Mouse (Mus musculus) testis, adult 2 months (tissue): ENCODE data around the gene Anapc13. TPM values are rescaled to one million over a fixed set of nuclear protein-coding genes. Genes with fewer than 3 reads are reported as not detected.

Source experiments
- H3K27ac ChIP-seq: fragments of 200-500 bp; 2 replicates; pipeline ENCODE4 v1.5.1; 2012; ENCODE audit warnings: low read depth, low read length; ENCODE audit not compliant: control insufficient read depth, insufficient read depth
- H3K27me3 ChIP-seq: fragments of 200-500 bp; 2 replicates; pipeline ENCODE4 v1.6.1; 2012; ENCODE audit warnings: mild to moderate bottlenecking, low read length, moderate library complexity; ENCODE audit not compliant: control insufficient read depth, insufficient read depth
- H3K36me3 ChIP-seq: fragments of 200-500 bp; 2 replicates; pipeline ENCODE4 v1.6.1; 2012; ENCODE audit warnings: mild to moderate bottlenecking, low read length; ENCODE audit not compliant: control insufficient read depth, insufficient read depth
- H3K4me1 ChIP-seq: fragments of 200-500 bp; 2 replicates; pipeline ENCODE4 v1.6.1; 2012; ENCODE audit warnings: low read length; ENCODE audit not compliant: control insufficient read depth, insufficient read depth
- H3K4me3 ChIP-seq: fragments of 200-500 bp; 2 replicates; pipeline ENCODE4 v1.5.1; 2012; ENCODE audit warnings: low read depth, mild to moderate bottlenecking, low read length, moderate library complexity, mixed read lengths; ENCODE audit not compliant: control insufficient read depth
- CTCF ChIP-seq: fragments of 200-500 bp; IDR thresholded peaks from 2 replicates; pipeline ENCODE4 v1.5.1; 2012; ENCODE audit warnings: low read depth, mild to moderate bottlenecking, inconsistent platforms, low read length, moderate library complexity; ENCODE audit not compliant: control insufficient read depth, insufficient read depth, insufficient replicate concordance
- POLR2A ChIP-seq: fragments of 200-500 bp; IDR thresholded peaks from 2 replicates; pipeline ENCODE4 v1.6.1; 2012; ENCODE audit warnings: low read depth, mild to moderate bottlenecking, inconsistent platforms, low read length, moderate library complexity; ENCODE audit not compliant: control insufficient read depth
- polyA plus RNA-seq: library from polyadenylated mRNA; depleted of rRNA; stranded (reverse); fragments of >200 nt; gene quantifications from 2 replicates; pipeline ENCODE4 v1.2.3, GENCODE M21; 2012

The Anapc13 gene
- polyA plus RNA-seq, 1 experiment = 118 TPM

GRCm38 (mm10) chr9:102601666-102602065, 24.4 kb upstream of the Anapc13 start:
- TF ChIP-seq POLR2A (no peak), CTCF (no peak)
- Histone ChIP-seq H3K27me3 (no peaks in the 10 kb centered on the region), H3K4me1 (no peaks in the 10 kb centered on the region), H3K36me3 (peaks cover 2% of the 10 kb centered on the region), H3K4me3 (no peak overlapping the region), H3K27ac (no peak overlapping the region)

GRCm38 (mm10) chr9:102605162-102605561, 20.9 kb upstream of the Anapc13 start:
- no peak overlapping the region for H3K4me3 ChIP-seq
- no peak for TF ChIP-seq CTCF
- TF ChIP-seq POLR2A = no peak
- H3K27ac ChIP-seq = no peak overlapping the region
- no peaks in the 10 kb centered on the region for H3K27me3 ChIP-seq
- H3K36me3 ChIP-seq = peaks cover 3% of the 10 kb centered on the region
- no peaks in the 10 kb centered on the region for H3K4me1 ChIP-seq

- Histone ChIP-seq H3K36me3 (peaks cover 3% of the 10 kb centered on the region), H3K27me3 (no peaks in the 10 kb centered on the region), H3K27ac (no peak overlapping the region), H3K4me3 (no peak overlapping the region), H3K4me1 (no peaks in the 10 kb centered on the region)
- TF ChIP-seq CTCF (no peak), POLR2A (no peak)
These were observed 18.6 kb upstream of the Anapc13 start for GRCm38 (mm10) chr9:102607471-102607870.

GRCm38 (mm10) chr9:102609221-102609620, 16.9 kb upstream of the Anapc13 start:
- Histone ChIP-seq H3K27me3 (no peaks in the 10 kb centered on the region), H3K4me1 (no peaks in the 10 kb centered on the region), H3K27ac (no peak overlapping the region), H3K36me3 (peaks cover 5% of the 10 kb centered on the region), H3K4me3 (no peak overlapping the region)
- TF ChIP-seq CTCF (no peak), POLR2A (no peak)

- no peaks in the 10 kb centered on the region; the same call in 1 of the 2 replicates for H3K4me1 ChIP-seq
- H3K36me3 ChIP-seq = peaks cover 3% of the 10 kb centered on the region
- H3K27me3 ChIP-seq = no peaks in the 10 kb centered on the region
- no peak overlapping the region for H3K4me3 ChIP-seq
- TF ChIP-seq CTCF (no peak), POLR2A (no peak)
- no peak overlapping the region for H3K27ac ChIP-seq
These were observed 11.0 kb upstream of the Anapc13 start for GRCm38 (mm10) chr9:102615071-102615470.

GRCm38 (mm10) chr9:102616267-102616666, 9.8 kb upstream of the Anapc13 start:
- H3K4me3 ChIP-seq = no peak overlapping the region
- no peak overlapping the region for H3K27ac ChIP-seq
- no peaks in the 10 kb centered on the region; the same call in 1 of the 2 replicates for H3K4me1 ChIP-seq
- H3K27me3 ChIP-seq = no peaks in the 10 kb centered on the region
- H3K36me3 ChIP-seq = peaks cover 3% of the 10 kb centered on the region
- no peak for TF ChIP-seq POLR2A
- TF ChIP-seq CTCF = no peak

- peaks cover 6% of the 10 kb centered on the region for H3K4me1 ChIP-seq
- H3K36me3 ChIP-seq = no peaks in the 10 kb centered on the region; the same call in 1 of the 2 replicates
- no peaks in the 10 kb centered on the region for H3K27me3 ChIP-seq
- no peak overlapping the region for H3K27ac ChIP-seq
- TF ChIP-seq CTCF = no peak
- no peak for TF ChIP-seq POLR2A
- H3K4me3 ChIP-seq = no peak overlapping the region
These were observed 4.7 kb upstream of the Anapc13 start for GRCm38 (mm10) chr9:102621385-102621784.
